Mouse (Mus musculus) ES-Bruce4 (cell line): ENCODE results near the gene Clec1b.

Source experiments
- CTCF ChIP-seq: IDR thresholded peaks from one replicate; pipeline ENCODE4 v1.8.1; 2011; ENCODE audit warnings: low read depth, low read length
- EP300 ChIP-seq: IDR thresholded peaks from 2 replicates; pipeline ENCODE4 v1.6.1; 2011; ENCODE audit warnings: low read depth, low read length; ENCODE audit not compliant: insufficient read depth

GRCm38 (mm10) chr6:129356430-129356829, 40.7 kb upstream of the Clec1b start:
- TF ChIP-seq EP300 (no peak), CTCF (no peak)
